8 mouse cellular contexts compared by ENCODE assay signal in genomic region chr15:97963989-97964835, GRCm38 (mm10). TPM values are rescaled to one million over a fixed set of nuclear protein-coding genes. Genes with fewer than 3 reads are reported as not detected.
DNase-seq lines count a peak whose midpoint lies in the region; ATAC-seq lines count a peak whose summit lies in the region.

Gene Tmem106c, plus strand, starts transcription at chr15:97964200.

- no peaks in the 10 kb centered on the region for H3K27me3 ChIP-seq in hindbrain, embryonic 11.5 days (ENCODE audit: control insufficient read depth, insufficient read depth, low read length)

- peak within 1 kb of the TSS; percentile 56 for H3K4me3 ChIP-seq in hindbrain, embryonic 11.5 days (ENCODE audit: low read depth, low read length)

- no peaks in the 10 kb centered on the region for H3K36me3 ChIP-seq in hindbrain, embryonic 11.5 days (ENCODE audit: control insufficient read depth, insufficient read depth, low read length)

- 1% methylated on average over 67 of the region's 67 CpGs for WGBS in hindbrain, embryonic 11.5 days

- peak within 1 kb of the TSS; percentile 71 for H3K27ac ChIP-seq in hindbrain, embryonic 11.5 days (ENCODE audit: low read depth, low read length)

- H3K4me2 ChIP-seq in hindbrain, embryonic 11.5 days (replicated peaks; ENCODE audit: low read depth, low read length): peak within 1 kb of the TSS; percentile 71

- H3K4me1 ChIP-seq in hindbrain, embryonic 11.5 days (replicated peaks; ENCODE audit: control insufficient read depth, insufficient read depth, low read length): peaks cover 3% of the 10 kb centered on the region; the same call in 1 of the 2 replicates

- peak; percentile 94 for ATAC-seq in hindbrain, embryonic 11.5 days (ENCODE audit: low FRiP score)

- DNase-seq in MN1 (ENCODE audit: low spot score): peak; percentile 97
- peak; percentile 91 for DNase-seq in cerebellum, adult 9-10 months
- peak; percentile 71 to 94 for DNase-seq in frontal cortex, adult 2 months (ENCODE audit: extremely low spot score in 1 of 2, low spot score in 1 of 2)
- peak; percentile 98 for DNase-seq in hindbrain, embryonic 11.5 days (ENCODE audit: low spot score)
- DNase-seq in layer of hippocampus, postnatal 10 days (ENCODE audit: low spot score in 2 of 2): peak; percentile 94 to 96
- peak; percentile 93 for DNase-seq in lung, postnatal 10 days
- peak; percentile 93 for DNase-seq in ovary, postnatal 36 days (ENCODE audit: low spot score)
- DNase-seq in thymus, postnatal 25 days: peak; percentile 95

- no peaks in the 10 kb centered on the region for H3K9me3 ChIP-seq in hindbrain, embryonic 11.5 days (ENCODE audit: control insufficient read depth, low read length)

- H3K9ac ChIP-seq in hindbrain, embryonic 11.5 days (ENCODE audit: low read depth, low read length): peak within 1 kb of the TSS; percentile 68

RNA-seq across cellular contexts. Expression of gene Tmem106c, which starts in this region (rescaled TPM):
- polyA plus RNA-seq in frontal cortex, adult 2 months (2012; rRNA removed): 50.6 and 56.1 TPM in 2 replicates
- polyA plus RNA-seq in hindbrain, embryonic 11.5 days (2014; fragmentation: Nextera tagmentation; extraction: Ambion mirVana): 52.0 and 59.9 TPM in 2 replicates
- total RNA-seq in layer of hippocampus, postnatal 10 days (2021): 10 to 100 TPM; 20.1 to 22.2 TPM

Comparison
In these comparisons a context has a peak if more than half of its experiments do, and no peak if none do; other contexts are left out.
1. Peak in every context shown above with its lines: DNase-seq, ATAC-seq, H3K4me3 ChIP-seq and H3K27ac ChIP-seq.